Mouse (Mus musculus) T-helper 1 cell (primary cell): Measurements from ENCODE around the gene Slc35a3.

ENCODE experiments used
- in situ Hi-C: fragments of 300-600 bp; cut with MboI, MseI; formaldehyde crosslinking; loops from one replicate; pipeline ENCODE4 v1.15.1; 2025; ENCODE audit warnings: high pct_unique_total_duplicates

Gene Slc35a3

DNA sequence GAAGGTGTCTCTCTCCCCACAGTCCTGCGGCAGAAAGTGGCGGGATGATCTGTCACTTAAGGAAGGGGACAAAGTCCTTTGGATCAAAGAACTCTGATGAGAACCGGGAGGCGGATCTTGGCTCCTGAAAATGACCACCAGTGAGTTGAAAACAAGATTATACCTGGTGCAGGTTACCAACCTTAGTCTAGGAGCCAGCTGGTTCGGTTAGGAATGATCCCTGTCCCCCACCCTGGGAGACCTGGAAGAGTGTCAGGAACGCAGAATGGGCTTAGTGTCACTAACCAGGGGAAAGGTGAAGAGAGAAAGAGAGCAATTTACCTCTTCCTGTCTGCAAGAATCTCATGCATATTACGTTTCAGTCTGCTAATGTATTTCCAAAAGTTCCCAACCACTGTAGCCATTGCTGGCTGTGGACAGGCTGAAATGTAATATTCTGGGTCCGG, at the start of gene Slc35a3:
TSS of gene Slc35a3 (minus strand) at position 396 of the 446 bp plus-strand sequence.
- in situ Hi-C loops = loop anchor here (5.0 kb wide), 1 partner anchor 50 kb away; the partner anchor contains the start of gene Mfsd14a

DNA sequence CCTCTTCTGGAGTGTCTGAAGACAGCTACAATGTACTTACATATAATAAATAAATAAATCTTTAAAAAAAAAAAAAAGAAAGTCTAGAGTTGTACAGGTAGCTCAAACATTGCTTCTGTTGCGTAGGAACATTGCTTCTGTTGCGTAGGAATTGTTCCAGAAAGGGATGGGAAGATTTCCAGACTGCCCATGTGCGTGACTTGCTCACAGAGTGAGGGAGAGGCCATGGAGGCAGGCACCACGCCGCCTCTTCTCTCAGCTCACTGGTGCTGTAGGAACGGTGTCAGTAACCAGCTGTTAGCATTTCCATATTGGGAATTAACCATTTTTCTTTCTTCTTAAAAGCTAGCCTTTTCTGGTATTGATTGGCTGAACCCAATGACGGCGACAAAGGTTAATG, 40.2 kb upstream of the Slc35a3 start:
- in situ Hi-C loops = no loop called here

DNA sequence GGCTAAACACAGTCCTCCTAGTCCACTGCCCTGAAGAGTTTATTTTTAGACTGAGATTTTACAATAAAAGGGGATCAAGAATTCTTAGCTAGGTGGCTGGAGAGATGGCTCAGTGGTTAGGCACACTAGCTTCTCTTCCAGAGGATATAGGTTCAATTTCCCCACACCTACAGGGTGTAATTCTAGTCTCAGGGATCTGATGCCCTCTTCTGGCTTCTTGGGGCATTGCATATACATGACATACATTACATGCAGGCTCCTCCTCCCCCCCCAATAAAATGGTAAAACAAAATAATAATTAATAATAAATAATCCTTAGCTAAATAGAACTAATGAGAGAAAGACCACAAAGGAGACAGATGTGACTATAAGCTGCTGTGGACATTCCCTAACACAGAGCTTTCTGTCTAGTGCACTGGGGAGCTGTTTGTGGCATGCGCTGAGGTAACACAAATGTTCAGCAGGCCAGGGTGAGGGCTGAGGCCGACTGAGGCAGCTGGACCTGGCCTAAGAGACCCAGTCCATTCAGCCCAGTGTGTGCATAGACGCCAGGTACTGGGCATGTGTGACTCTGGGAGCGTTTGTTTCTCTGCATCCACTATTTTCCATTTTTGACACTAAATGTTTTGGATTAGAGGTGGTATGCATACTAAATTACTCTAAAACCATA, 38.7 kb upstream of the Slc35a3 start:
- in situ Hi-C loops = no loop called here

DNA sequence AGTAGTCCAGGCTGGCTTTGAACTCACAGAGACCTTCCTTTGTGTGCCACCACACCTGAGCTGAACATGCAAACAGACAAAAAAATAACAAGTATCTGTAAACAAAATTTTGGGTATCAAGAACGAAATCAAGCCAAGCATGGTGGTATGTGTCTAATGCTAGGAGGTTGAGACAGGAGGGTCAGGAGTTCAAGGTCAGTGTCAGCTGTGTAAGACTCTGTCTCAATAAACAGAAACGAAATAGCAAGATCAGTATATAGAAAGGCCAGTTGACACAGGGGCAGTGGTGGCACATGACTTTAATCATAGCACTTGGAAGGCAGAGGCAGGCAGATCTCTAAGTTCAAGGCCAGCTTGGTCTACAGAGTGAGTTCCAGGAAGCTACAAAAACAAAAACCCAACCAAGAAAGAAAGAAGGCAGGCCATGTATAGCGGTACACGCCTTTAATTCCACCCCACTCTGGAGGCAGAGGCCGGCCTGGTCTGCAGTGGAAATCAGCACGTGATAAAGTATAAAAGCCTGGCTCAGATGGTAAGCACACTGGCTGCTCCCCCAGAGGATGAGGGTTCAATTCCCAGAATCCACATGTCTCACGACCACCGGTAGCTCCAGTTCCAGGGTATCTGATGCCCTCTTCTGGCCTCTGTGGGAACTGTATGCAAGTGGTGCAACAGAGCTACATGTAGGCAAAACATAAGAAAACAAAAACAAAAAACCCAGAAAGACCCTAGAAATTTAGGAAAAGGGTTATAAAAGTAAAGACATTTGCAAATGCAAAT, 36.0 kb upstream of the Slc35a3 start:
- in situ Hi-C loops = loop anchor here (5.0 kb wide), 1 partner anchor 94 kb away; no protein-coding TSS in a partner anchor

DNA sequence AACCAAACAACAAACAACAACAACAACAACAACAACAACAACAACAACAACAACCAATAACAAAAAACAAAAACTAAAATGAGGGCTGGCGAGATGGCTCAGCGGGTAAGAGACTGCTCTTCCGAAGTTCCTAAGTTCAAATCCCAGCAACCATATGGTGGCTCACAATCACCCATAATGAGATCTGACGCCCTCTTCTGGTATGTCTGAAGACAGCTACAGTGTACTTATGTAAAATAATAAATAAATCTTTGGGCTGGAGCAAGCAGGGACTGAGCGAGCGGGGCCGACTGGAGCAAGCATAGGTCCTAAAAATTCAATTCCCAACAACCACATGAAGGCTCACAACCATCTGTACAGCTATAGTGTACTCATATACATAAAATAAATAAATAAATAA, 35.0 kb upstream of the Slc35a3 start:
- in situ Hi-C loops = loop anchor here (5.0 kb wide), 1 partner anchor 95 kb away; no protein-coding TSS in a partner anchor

DNA sequence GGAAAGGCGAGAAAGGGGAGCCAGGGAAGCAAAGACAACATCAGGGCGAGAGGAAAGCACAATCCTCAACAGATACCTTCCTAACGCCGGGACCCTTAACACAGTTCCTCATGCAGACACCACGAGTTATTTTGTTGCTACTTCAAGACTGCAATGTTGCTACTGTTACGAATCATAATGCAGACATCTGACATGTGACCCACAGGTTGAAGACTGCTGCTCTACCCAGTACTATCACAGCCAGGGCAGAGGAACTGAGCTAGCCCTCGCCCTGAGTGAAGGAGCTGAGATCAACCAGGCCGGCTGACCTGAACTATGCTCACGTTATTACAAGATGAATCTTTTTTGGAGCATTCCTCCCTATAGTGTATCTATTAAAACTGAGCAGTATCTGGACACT, 28.3 kb upstream of the Slc35a3 start:
- in situ Hi-C loops = no loop called here

DNA sequence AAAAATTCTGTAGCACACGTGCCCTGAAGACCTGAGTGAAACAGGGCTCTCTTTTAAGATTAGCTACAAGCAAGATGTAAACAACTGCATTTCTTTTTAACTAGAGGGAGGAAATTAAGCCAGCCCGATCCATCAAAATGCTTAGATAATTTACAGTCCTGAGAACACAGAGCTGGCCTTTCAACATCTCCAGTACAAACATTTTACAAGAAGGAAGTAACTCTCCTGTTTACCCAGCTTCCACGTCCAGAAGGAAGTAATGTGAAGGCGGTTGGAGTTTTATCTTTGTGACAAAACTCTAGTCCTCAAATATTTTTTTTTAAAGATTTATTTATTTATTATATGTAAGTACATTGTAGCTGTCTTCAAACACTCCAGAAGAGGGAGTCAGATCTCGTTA, 27.5 kb upstream of the Slc35a3 start:
- in situ Hi-C loops = no loop called here

DNA sequence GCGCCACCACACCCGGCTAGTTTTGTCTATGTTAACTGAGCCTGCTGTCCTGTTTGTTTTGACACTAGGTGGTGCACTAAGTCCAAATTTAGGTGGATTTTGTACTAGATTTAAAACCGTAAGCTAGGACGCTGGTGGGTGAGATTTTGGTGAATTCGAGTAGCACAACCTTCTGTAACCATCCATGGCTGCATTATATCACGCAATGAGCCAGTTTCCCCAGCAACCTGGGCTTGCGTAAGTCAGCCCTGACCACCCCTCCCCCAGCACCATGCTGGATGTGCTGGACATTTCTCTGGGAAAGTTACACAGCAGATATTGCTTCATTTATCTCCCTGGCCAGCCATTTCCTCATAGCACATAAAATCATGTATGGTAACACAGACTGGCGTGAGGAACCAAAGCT, 24.7 kb upstream of the Slc35a3 start:
- in situ Hi-C loops = no loop called here

DNA sequence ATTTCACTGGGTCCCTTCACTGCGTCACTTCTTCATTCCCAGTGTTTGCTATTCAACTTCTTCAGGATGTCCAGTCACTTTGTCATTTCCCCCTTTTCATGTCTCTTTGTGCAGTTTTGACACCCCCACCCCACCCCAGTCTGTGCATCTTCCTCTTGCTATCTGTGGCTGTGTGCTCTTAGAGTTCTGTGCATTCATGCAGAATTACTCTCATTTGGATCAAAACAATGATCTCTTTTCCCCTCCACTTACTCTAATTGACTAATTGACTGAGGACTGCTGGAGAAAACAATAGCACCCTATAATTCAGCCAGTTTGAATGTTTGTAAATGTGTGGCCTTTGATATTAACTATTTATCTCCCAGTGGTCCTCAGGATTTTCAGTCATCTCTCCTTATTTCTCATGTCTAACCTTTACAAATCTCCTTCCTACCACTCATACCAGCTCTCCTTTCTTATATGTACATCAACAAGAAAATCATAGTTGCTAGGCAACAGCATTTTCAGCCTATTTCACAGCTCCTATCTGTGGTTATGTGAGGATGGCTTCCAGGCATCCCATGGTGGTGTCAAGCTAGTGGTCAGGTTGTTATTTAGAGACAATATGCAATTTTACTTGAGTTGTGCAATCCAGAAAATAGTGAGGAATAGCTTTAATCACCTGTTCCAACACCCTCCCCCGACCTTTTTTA, 17.0 kb upstream of the Slc35a3 start:
- in situ Hi-C loops = no loop called here

DNA sequence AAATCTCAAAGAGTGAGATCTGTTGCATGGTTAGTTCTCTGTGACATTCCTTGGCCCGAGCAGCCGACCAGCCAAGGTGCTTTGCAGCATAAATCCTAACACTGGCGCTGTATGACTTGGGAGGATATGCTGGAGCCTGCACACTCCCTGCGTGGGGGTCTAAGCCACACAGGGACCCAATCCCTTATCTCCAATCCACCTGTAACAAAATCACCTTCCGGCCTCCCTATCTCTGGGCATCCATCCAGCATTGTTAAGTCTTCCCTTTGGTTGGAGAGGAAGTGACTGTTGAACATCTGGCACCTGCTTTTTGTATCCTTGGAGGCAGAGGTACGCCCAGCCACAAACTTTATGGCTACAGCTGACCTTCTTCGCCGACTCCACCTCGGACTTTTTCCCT, 14.2 kb upstream of the Slc35a3 start:
- in situ Hi-C loops = no loop called here

DNA sequence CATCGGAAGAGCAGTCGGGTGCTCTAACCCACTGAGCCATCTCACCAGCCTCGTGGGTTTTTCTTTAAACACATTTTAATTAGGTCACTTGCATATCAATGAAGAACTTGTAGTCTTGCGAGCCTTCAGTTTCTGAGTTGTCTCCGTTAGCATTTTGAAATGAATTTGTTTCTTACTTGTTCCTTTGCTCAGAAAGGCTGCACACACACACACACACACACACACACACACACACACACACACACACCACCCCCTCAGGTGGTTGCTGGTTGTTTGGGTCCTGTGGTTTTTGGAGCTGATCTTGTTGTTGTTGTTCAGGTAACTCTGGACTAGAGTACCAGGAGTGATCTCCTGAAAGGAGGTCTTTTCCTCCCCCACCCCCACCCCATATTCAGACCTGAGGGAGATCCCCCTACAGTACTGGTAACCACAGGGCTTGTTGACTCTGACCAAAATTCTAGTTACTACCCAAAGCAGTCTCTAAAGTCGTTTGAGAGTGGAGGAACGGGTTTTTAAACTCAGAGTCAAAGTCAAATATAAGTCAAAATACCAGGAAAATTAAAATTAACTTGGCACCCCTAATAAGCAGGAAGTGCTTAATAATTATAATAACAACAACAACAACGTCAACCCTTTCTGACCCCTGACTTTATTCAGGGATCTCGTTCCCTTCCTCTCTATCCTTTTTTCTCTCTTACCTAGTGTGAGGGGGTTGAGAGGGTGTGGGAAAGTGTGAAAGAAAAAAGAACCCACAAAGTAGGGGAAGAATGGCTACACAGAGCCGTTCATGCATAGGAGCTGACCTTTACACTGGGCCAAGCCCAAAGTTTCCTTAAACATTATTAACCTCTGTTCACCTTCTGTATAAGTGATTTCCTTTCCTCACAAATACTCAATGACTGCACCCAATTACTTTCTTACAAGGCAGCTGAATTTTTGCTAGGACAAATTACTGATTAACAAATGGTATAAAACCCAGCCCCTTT, 11.2 kb upstream of the Slc35a3 start:
- in situ Hi-C loops = no loop called here

DNA sequence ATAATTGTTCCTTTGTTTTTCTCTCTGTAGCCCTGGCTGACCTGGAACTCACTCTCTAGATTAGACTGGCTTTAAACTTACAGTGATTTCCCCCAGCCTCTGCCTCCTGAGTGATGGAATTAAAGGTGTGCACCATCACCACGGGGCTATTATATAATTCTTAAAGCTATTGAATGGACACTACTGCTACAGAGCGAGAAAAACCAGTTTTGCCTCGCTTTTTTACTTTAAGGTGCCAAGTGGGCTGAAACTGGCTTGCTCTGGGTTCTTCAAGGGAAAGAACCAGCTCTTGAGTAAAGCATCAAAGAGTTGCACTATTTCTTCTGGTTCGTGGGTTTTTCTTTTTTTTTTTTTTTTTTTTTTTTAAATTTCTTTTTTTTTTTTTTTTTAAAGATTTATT, 10.3 kb upstream of the Slc35a3 start:
- in situ Hi-C loops = no loop called here

DNA sequence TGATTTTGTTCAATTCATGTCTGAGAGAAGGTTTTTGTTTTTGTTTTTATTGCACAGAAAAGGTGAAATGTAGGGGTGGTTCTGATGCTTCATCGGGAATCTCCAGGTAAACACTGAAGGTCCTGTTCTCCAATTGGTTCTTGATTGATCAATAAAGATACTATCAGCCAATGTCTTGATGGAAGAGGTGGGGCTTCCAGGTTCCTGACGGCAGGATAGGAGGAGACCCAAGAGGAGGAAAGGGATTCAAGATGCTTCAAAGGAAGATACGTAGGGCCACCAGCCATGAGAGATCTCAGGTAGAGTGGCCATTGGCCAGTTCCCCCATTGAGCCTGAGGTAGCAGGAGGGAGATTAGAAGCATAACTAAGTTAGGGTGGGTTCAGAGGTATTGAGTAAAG, 6.3 kb upstream of the Slc35a3 start:
- in situ Hi-C loops = no loop called here

DNA sequence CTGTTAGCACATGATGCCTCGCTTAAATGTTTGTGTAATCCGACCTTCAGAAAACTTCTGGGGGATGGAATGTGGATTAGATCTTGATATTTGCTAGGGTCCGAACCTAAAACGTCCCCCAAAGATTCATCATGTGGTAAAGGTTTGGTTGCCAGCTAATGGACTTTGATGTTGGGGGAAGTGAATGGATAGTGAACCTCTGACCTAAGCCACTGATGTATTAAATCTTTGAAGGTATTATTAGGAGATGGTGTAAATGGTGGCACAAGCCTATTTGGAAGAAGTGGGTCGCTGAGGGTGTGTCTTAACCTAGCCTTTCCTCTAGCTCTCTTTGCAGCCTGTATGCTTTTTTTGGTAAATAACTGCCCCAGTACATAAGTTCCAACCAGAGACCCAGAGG, 400 bp upstream of the Slc35a3 start:
- in situ Hi-C loops = loop anchor here (5.0 kb wide), 1 partner anchor 51 kb away; the partner anchor contains the start of gene Mfsd14a

DNA sequence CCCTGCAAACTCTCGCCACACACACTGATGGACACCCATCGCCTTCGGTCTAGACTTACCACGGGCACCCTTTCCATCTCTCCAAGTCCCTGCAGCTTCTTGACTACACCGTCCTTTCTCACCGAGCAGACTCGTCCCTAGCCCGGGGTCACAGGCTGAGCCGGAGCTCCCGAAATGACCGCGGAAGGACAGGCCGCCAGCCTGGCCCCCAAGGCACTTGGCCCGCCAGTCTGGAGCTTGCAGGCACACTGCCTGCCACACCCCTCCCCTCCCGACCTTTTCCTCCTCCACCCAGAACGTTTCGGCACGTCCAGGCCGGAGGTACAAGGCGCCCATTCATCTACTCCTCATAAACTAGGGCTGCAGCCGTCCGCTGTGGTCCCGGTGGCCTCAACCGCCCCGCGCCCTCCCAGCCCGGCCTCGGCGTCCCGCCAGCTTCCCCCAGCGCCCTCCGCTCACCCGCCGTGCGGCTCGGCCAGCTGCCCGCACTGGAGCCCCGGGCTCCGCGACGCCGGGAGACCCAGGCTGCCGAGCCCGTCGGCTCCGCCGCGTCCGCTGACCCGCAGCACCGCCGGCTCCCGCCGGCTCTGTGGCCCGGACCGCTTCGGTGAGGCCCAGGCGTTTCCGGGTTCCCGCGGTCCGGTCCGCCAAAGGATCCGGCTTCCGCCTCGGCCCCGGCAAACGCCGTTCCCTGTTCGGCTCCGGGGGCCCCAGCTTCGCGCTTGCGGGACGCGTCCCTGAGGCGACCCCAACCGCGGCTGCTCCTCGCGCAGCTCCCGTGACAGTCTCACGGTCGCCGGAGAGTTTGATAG, 801 bp downstream of the Slc35a3 start:
- in situ Hi-C loops = loop anchor here (5.0 kb wide), 1 partner anchor 50 kb away; the partner anchor contains the start of gene Mfsd14a

DNA sequence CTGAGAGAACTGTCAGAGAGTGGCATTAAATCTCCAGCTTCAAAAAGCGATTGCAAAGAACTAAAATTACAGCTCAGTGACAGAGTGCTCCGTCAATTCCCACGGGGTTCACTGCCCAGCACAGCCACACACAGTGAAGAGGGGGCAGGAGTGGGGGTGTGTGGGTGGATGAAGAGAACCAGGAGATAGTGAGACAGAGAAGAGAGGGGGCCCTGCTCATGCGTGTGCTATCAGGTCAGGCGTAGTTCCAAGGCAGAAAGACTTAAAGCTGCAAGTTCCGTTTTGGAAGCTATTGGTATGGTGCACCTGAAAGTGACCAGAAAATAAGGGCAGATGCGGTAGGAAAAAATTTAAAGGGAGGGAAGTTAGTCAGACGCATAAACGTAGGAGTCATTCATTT, 1.7 kb downstream of the Slc35a3 start:
- in situ Hi-C loops = loop anchor here (5.0 kb wide), 1 partner anchor 49 kb away; the partner anchor contains the start of gene Mfsd14a

DNA sequence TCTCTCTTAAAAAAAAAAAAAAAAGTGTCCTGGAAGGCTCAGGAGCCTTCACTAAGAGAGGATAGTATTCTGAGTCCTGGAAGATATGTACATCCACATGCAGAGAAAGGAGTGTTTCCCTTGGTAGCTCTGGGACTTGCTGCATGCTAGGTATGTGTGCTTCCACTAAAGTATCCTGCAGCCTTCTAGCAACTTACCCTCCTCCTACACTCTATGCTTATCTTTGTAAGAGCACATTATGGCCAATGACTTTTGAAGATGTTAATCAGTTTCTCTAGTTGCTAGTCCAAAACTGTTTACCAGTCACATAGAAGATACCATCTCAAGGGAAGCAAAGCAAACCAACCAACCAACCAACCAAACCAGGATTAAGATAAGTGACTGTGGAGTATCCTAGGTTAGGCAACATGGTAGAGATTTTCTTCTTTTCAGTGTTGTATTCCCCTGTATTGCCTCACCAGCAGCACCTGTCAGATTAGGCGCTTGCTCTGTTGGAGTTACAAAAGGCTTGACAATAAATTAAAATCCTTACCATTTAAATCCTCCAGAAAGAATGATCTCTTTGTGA, 6.9 kb downstream of the Slc35a3 start:
- in situ Hi-C loops = no loop called here

DNA sequence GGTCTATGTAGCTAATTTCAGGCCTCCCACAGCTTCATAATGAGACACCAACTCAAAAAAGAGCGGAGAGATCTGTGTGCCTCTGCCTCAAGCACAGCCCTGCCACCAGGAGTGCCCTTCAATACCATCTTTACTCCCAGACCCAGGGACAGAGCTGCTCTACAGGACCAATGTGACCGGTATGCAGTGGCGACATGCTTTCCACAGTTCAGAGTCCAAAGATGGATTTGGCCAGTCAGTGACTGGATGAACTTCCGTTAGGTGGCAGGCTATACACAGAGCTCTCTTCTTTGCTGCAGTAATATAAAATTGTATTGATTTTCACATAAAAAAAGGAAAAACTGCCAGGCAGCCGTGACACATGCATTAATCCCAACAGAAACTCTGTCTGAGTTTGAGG, 8.8 kb downstream of the Slc35a3 start:
- in situ Hi-C loops = no loop called here

DNA sequence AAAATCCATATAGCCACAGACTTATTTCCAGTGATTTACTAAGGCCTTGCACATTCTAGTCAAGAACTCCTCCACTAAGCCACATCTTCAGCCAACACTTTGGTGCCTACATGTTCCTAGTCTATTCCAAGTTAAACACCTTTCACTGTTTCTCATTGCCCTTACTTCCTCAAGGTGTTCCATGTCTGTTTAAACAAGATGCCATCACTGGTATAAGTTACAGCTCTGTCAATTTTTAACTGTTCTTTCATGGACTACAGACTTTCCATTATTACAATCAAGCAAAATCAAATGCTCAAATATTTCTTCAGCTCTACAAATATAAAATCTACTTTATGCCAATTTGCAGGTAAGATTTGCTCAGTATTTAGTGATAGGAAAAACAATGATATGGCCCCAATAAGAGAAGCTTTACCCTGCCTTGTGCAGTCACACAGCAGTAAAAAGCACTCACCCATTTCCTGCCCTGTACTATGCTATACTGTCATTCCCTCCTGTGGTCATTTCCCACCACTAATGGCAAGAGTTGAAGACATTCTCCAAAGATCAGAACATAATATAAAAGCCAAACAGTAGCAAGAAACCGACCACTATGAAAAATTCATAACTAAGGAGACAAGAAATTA, 9.9 kb downstream of the Slc35a3 start:
- in situ Hi-C loops = no loop called here
